In the genomic region with DNA sequence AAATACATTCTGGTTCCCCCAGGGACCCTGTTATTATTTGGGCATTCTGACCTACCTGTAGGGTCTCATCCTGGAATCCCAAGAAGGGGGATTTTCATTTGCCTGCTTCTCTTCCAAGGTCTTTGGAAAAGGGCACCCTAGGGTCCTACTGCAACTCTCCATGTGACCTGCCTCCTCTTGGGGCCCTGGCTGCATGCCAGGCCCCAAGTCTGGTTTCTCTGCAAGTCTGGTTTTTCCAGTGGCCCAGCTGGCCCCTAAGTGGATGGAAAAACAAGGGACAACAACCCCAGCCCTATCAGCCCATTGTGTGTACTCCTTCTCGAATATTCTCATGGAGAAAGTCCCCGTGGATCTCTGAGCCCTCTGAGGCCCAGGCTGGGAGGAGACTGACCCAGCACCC, we compare ENCODE assay signal across 1 mouse cellular context.
TF ChIP-seq lines count a peak whose summit lies in the region.

No protein-coding gene starts in this region.

TF ChIP-seq in MEL, 35 proteins besides CTCF, POLR2A, EP300 and RAD21:
- TF ChIP-seq MEF2A (IDR thresholded peaks at IDR 0.05; ENCODE audit: extremely low read depth, insufficient replicate concordance, low read depth, low read length, poor library complexity, severe bottlenecking): no peak
- TF ChIP-seq ZMIZ1 (IDR thresholded peaks at IDR 0.05; ENCODE audit: low read depth, low read length): no peak
- no peak for TF ChIP-seq NELFE (IDR thresholded peaks at IDR 0.05; ENCODE audit: low read depth, low read length)
- TF ChIP-seq E2F4 (IDR thresholded peaks at IDR 0.05; ENCODE audit: borderline replicate concordance, low read depth, low read length): no peak
- no peak for TF ChIP-seq ZNF384 (IDR thresholded peaks at IDR 0.05; ENCODE audit: low read depth, low read length)
- TF ChIP-seq SMC3 (IDR thresholded peaks at IDR 0.05; ENCODE audit: low read depth, low read length): no peak
- peak; percentile 67 for TF ChIP-seq USF1 (IDR thresholded peaks at IDR 0.05; ENCODE audit: low read depth, low read length)
